Mouse (Mus musculus): ENCODE results near the gene Psma3.

GRCm38 (mm10) chr12:71003760-71004426, 29.5 kb downstream of the Psma3 start:
- TF ChIP-seq POLR2A (IDR thresholded peaks at IDR 0.05; ENCODE audit: control insufficient read depth, extremely low read depth, insufficient read depth, low read length, poor library complexity) (no peak), CTCF (IDR thresholded peaks at IDR 0.05; ENCODE audit: borderline replicate concordance, control insufficient read depth, extremely low read depth, insufficient read depth, low read length, poor library complexity) (no peak)
